Mouse (Mus musculus): ENCODE results near the gene Parvb.

Parvb gene

GRCm38 (mm10) chr15:84231721-84232561 lies at the start of gene Parvb:
Parvb (plus strand) TSS chr15:84232043.
- peak in 1 of 2 experiments; percentile 20 for DNase-seq (ENCODE audit: low read depth in 1 of 2, low spot score in 2 of 2)

DNA sequence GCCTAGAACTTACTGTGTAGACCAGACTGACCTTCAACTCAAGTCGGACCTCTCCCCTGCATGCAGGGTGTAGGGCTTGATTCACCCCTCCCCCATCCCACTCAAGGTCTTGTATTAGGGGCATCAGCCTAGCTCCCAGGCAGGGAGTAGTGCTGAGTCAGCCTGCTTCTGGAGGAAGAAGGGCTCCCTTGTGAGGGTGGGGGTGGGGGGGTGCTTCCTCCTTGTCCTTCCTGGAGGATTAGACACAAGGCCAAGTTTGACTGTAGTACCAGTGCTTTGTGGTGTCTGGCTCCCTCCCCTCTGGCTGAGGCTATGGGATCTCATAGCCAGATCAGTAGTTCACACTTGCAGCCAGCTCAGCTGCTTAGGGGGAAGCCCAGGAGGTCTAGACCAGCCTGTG lies 47.9 kb upstream of the Parvb start:
- no peak for DNase-seq (ENCODE audit: low read depth in 1 of 2, low spot score in 2 of 2)

GRCm38 (mm10) chr15:84186196-84186595 lies 45.6 kb upstream of the Parvb start:
- no peak for DNase-seq (ENCODE audit: low read depth in 1 of 2, low spot score in 2 of 2)

- DNase-seq (ENCODE audit: low read depth in 1 of 2, low spot score in 2 of 2) = no peak
Measured at GRCm38 (mm10) chr15:84188887-84189530, 42.8 kb upstream of the Parvb start.

DNA sequence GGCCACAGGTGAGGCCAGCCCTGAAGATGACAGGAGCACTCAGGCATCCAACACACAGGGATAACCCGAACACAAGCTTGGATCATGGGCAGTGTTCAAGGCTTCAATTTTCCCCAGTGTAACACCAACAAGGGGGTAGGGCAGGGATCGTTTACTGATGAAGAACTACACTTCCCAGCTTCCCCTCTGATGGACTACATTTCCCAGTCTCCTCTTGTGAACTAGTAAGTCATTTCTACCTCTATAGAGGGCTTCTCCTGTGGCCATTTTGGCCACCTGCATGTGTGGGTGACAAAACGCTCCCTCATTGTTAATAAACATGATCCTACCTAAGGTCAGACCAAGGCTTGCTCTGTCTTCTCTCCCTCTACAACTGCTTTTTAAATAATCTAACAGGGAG lies 42.0 kb upstream of the Parvb start:
- no peak for DNase-seq (ENCODE audit: low read depth in 1 of 2, low spot score in 2 of 2)

DNA sequence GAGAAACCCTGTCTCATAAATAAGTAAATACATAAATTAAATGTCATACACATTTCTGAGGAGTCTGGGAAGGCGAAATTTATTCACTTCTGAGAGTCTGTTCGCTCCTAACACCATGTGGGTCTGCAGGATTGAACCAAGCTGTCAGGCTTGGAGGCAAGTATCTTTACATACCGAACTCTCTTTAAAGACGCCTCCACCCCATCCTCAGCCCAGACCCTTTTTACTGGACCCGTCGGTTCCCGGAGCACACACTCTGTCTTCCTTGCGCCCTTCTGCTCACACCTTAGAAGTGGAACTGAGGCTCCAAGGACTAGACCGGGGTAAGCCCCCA lies 40.2 kb upstream of the Parvb start:
- no peak for DNase-seq (ENCODE audit: low read depth in 1 of 2, low spot score in 2 of 2)

GRCm38 (mm10) chr15:84192058-84192791 lies 39.6 kb upstream of the Parvb start, which contains the start of gene Samm50:
Samm50 (plus strand) TSS chr15:84192241.
- DNase-seq (ENCODE audit: low read depth in 1 of 2, low spot score in 2 of 2) = peak; percentile 80 to 86

GRCm38 (mm10) chr15:84196486-84197165 lies 35.2 kb upstream of the Parvb start:
- DNase-seq (ENCODE audit: low read depth in 1 of 2, low spot score in 2 of 2) = no peak

- DNase-seq (ENCODE audit: low read depth in 1 of 2, low spot score in 2 of 2) = no peak
Measured at GRCm38 (mm10) chr15:84207327-84207726, 24.5 kb upstream of the Parvb start.

DNA sequence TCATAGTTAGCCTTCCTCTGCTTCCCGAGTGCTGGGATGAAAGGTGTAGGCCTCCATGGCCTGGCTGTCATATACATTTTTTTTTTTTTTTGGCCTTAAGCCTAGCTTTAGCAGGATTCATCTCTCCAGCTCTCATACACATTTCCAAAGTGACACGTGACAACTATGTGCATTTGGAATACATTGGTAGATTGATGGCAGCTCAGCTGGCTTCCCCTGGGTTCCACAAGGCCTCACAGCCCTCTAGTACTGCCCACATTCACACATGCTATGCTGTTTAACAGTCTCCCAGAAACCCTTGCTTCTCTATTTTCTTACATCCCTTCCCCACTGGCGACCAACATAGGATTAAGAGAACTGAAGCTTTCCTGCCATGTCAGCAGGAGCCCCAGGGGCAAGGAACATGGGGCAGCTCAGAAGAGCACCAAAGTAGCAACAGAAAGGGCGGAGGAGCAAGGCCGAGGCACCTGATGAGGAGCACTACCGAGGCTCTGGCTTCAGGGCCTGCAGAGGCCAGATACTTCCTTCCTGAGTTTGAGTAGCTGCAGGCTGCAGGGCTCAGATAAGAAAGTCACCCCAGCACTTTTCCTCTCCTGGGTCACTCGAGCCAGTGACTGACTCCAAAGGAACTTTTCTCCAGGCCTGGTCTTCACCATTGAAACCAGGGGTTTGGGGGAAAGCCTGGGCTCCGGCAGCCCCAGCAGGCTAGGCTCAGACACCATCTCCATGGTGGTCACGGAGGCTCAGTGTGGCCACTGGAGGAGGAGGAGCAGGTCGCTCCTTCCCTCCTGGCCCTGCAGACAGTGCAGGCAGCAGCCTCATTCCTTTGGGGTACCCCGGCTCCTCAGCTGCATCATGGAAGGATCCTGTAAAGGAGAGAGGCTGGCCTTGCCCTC lies 22.1 kb upstream of the Parvb start:
- DNase-seq (ENCODE audit: low read depth in 1 of 2, low spot score in 2 of 2) = no peak

GRCm38 (mm10) chr15:84210461-84210860 lies 21.4 kb upstream of the Parvb start:
- DNase-seq (ENCODE audit: low read depth in 1 of 2, low spot score in 2 of 2) = no peak

DNA sequence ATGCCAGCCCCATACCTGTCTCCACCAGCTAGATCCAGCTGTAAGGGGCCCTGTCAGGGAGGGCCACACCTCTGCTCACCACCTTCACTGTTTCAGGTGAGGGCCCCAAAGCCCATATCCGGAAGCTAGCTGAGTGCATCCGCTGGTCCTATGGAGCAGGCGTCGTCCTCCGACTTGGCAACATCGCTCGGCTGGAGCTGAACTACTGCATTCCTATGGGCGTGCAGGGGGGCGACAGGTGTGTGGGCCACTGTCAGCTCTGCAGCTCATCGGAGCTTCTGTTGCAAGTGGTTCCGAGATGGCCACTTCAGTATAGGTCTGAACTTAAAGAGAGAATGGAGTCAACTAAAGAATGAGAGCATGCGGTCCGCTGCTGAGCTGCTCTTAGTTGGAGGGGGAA lies 20.9 kb upstream of the Parvb start:
- no peak for DNase-seq (ENCODE audit: low read depth in 1 of 2, low spot score in 2 of 2)

DNA sequence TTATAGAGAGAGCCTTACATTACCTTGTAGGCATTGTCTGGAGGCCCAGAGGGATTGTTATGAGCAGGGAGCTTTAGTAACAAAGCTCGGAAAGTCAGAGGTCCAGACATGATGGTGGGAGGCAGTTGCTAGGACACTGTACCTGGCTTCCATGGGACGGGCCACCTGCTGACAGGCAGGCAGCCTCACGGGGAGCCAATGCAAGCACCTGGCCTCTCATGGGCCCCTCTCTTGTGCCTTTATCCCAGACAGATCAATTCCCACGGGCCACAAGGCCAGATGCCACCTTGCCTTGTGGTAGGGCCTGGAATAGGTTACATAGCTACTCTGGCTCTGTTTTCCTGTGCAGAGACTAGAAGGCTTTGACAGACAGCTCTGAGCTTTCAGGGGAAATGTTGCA lies 20.3 kb upstream of the Parvb start:
- no peak for DNase-seq (ENCODE audit: low read depth in 1 of 2, low spot score in 2 of 2)

DNA sequence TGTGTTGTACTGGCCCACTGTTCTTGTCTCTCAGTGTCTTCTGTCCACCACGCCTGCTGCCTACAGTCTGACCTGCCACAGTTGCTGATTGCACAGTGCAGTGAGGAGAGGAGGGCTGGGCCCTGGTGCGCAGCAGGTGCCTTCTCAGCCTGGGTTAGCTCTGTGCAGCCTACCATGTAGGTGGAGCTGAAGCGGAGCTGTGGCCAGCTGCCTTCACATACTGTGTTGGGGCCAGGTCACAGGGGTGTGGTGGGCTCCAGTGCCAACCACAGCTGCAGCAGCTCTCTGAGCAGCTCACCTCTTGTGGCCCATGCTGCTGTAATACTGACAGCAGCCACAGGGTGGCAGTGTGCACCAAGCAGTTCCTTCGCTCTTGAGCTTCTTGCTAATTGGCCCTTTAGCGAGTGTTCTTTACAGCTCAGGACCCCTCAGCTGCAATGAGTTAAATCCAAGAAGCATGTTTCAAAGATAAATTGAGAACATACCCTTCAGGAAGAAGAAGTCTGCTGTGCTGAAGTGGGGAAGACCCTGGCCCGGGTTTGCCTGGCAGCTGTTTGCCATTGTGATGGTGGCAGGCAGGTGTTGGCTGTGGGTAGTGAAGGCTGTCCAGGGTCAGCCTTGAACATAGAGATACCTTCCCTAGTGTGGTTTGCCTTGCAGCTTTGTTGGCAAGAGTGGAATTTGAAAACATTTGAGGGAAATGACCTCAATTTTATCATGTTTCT lies 19.6 kb upstream of the Parvb start:
- peak; percentile 45 to 71 for DNase-seq (ENCODE audit: low read depth in 1 of 2, low spot score in 2 of 2)

- no peak for DNase-seq (ENCODE audit: low read depth in 1 of 2, low spot score in 2 of 2)
Measured at GRCm38 (mm10) chr15:84212756-84213105, 19.1 kb upstream of the Parvb start.

DNA sequence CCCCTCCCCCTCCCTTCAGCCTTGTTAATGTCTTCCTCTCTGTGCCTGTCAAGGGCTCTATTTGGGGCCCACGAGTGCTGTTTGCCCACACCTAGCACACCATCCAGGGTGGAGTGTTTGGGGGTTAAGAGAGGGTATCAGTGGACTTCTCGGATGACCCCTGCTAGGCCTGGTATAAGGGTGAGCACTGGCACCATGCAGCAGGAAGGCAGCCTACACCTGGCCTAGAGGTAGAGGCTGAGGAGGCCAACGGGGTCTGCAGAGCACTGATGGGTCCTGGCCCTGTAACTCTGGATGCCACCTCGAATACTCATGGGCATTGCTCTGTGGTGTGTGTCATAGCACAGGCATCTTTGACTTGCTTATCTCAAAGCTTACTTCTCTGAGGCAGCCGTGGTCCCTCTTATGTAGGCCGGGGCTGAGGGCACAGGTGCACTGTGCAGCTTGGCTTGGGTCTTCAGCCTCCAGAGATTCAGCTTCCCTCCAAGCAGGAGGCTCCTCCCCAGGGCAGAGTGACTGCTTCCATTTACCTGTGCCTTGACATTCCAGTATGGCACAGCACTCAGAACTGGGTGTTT lies 18.6 kb upstream of the Parvb start:
- no peak for DNase-seq (ENCODE audit: low read depth in 1 of 2, low spot score in 2 of 2)

DNA sequence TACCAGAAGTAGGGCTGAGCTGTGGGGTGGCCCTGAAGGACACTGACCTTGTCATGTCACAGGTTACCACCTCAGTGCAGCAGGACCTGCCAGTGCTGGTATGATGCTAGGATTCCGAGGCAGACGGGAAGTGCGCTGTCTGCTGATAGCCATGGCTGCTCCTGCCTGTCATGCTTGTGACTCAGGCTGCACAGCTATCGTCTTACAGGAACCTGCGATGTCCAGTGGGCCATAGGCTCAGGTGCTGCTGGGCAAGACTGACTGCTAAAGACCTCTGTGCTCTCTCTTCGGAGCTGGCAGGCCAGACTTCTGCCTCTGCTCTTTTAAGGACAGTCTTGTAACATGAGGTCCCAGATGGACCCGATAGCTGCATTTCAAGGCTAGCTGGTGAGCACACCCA lies 17.4 kb upstream of the Parvb start:
- no peak for DNase-seq (ENCODE audit: low read depth in 1 of 2, low spot score in 2 of 2)

- no peak for DNase-seq (ENCODE audit: low read depth in 1 of 2, low spot score in 2 of 2)
Measured at GRCm38 (mm10) chr15:84215273-84215672, 16.6 kb upstream of the Parvb start.

GRCm38 (mm10) chr15:84216026-84216425 lies 15.8 kb upstream of the Parvb start:
- DNase-seq (ENCODE audit: low read depth in 1 of 2, low spot score in 2 of 2) = no peak
